Comparison of ENCODE assay signal across 23 mouse cellular contexts in genomic region chr5:144515241-144515640, GRCm38 (mm10). TPM values are rescaled to one million over a fixed set of nuclear protein-coding genes. Genes with fewer than 3 reads are reported as not detected.
"Had no signal": no experiment of that assay in that cellular context is flagged by ENCODE, and none has a peak within 500 bp of the region (broad histone marks: within the 10 kb centered on the region; RNA-seq: fewer than 3 reads in every experiment).

No protein-coding gene starts in this region.

- H3K4me1 ChIP-seq: heart, embryonic 10.5 days; heart, embryonic 12.5 days; hindbrain, embryonic 12.5 days; intestine, embryonic 15.5 days; limb, embryonic 13.5 days; limb, embryonic 15.5 days had no signal

- H3K9ac ChIP-seq: heart, embryonic 12.5 days; hindbrain, embryonic 12.5 days; hindbrain, embryonic 14.5 days; intestine, embryonic 15.5 days; limb, embryonic 13.5 days; limb, embryonic 15.5 days had no signal

- H3K9me3 ChIP-seq: heart, embryonic 10.5 days; hindbrain, embryonic 10.5 days; hindbrain, embryonic 12.5 days; intestine, embryonic 15.5 days; limb, embryonic 13.5 days; limb, embryonic 15.5 days had no signal

- H3K4me2 ChIP-seq: heart, embryonic 12.5 days; hindbrain, embryonic 12.5 days; hindbrain, embryonic 14.5 days; intestine, embryonic 15.5 days; limb, embryonic 13.5 days; limb, embryonic 15.5 days had no signal

- H3K4me3 ChIP-seq: heart, embryonic 10.5 days; heart, embryonic 12.5 days; hindbrain, embryonic 10.5 days; hindbrain, embryonic 12.5 days; intestine, embryonic 15.5 days; limb, embryonic 13.5 days; limb, embryonic 15.5 days had no signal

- H3K27ac ChIP-seq: heart, embryonic 10.5 days; hindbrain, embryonic 10.5 days; hindbrain, embryonic 12.5 days; hindbrain, embryonic 14.5 days; intestine, embryonic 15.5 days; limb, embryonic 13.5 days; limb, embryonic 15.5 days had no signal

- H3K27me3 ChIP-seq: heart, embryonic 12.5 days; intestine, embryonic 15.5 days; limb, embryonic 13.5 days; limb, embryonic 15.5 days had no signal

- ATAC-seq: hindbrain, embryonic 16.5 days; inflammation-experienced regulatory T-cells, adult 6 months; intestine, embryonic 15.5 days; intestine, postnatal 0 days had no signal

- H3K36me3 ChIP-seq: heart, embryonic 10.5 days; heart, embryonic 12.5 days; hindbrain, embryonic 10.5 days; hindbrain, embryonic 12.5 days; intestine, embryonic 15.5 days; limb, embryonic 13.5 days; limb, embryonic 15.5 days had no signal

- DNase-seq: gastrocnemius, postnatal 14 days; gastrocnemius, postnatal 36 days; heart, adult 18-20 months; heart, postnatal 10 days; heart, postnatal 4 days; kidney, adult 18-20 months; kidney, postnatal 10 days; layer of hippocampus, adult 9-11 months; layer of hippocampus, postnatal 36 days had no signal

RNA-seq across cellular contexts. Expression of gene Nptx2, which starts 30.5 kb away (rescaled TPM):
- total RNA-seq: gastrocnemius, adult 18-20 months; gastrocnemius, adult 8-10 months; gastrocnemius, postnatal 36 days had no signal
- polyA plus RNA-seq: inflammation-experienced regulatory T-cells, adult 6 months; liver, adult 2 months had no signal
